Mouse (Mus musculus) heart, embryonic 16.5 days (tissue): ENCODE results near the gene Trim43a. TPM values are rescaled to one million over a fixed set of nuclear protein-coding genes. Genes with fewer than 3 reads are reported as not detected.

Source experiments
- polyA plus RNA-seq: library from polyadenylated mRNA; unstranded; fragments of >200 nt; fragmentation: Nextera tagmentation; extraction: Ambion mirVana; gene quantifications from 2 replicates; pipeline ENCODE4 v1.2.1, GENCODE M21; 2015

Gene Trim43a
- polyA plus RNA-seq, 1 experiment from 2014 or later, result 0.37 TPM

Other genes starting within 250 kb of the Trim43a start
- gene Snx14, start 141.9 kb upstream of the Trim43a start, polyA plus RNA-seq, result 30.4 and 34.9 TPM in 2 replicates
- 0.30 and 0.59 TPM in 2 replicates for gene Gm20537, start 124.3 kb upstream of the Trim43a start, polyA plus RNA-seq
- gene Syncrip, start 98.3 kb upstream of the Trim43a start, polyA plus RNA-seq, result 49.1 and 55.1 TPM in 2 replicates
- 8.3 and 8.9 TPM in 2 replicates for gene Zfp949, start 32.9 kb upstream of the Trim43a start, polyA plus RNA-seq
- gene Mthfsl, start 139.4 kb downstream of the Trim43a start, polyA plus RNA-seq, result 32.4 and 35.1 TPM in 2 replicates
- gene Bcl2a1d, start 151.0 kb downstream of the Trim43a start, polyA plus RNA-seq, result 0.69 and 1.6 TPM in 2 replicates